Mouse (Mus musculus) midbrain, embryonic 11.5 days (tissue): ENCODE data around the gene Tnxb. TPM values are rescaled to one million over a fixed set of nuclear protein-coding genes. Genes with fewer than 3 reads are reported as not detected.
A peak's percentile ranks its signal among the peaks of the same experiment; 100 is the strongest.

ENCODE experiments used
- ATAC-seq: fragments of 200-750 bp; cut with Nextera tagmentation; 2 replicates; pipeline ENCODE4 v1.8.0; 2017; ENCODE audit warnings: moderate TSS enrichment, moderate library complexity; ENCODE audit not compliant: low FRiP score
- DNase-seq: peaks from one replicate; pipeline ENCODE4 v3.0.0; 2015; ENCODE audit warnings: low spot score; ENCODE audit errors: missing footprints
- H3K27ac ChIP-seq: fragments of 300-500 bp; sonication (generic); 2 replicates; pipeline ENCODE4 v1.5.1; 2014; ENCODE audit warnings: low read depth, low read length
- H3K27me3 ChIP-seq: fragments of 300-500 bp; sonication (generic); 2 replicates; pipeline ENCODE4 v1.6.1; 2014; ENCODE audit warnings: mild to moderate bottlenecking, low read length, moderate library complexity, mixed read lengths; ENCODE audit not compliant: control insufficient read depth, insufficient read depth
- H3K36me3 ChIP-seq: fragments of 300-500 bp; sonication (generic); 2 replicates; pipeline ENCODE4 v1.6.1; 2014; ENCODE audit warnings: mild to moderate bottlenecking, low read length, moderate library complexity, mixed read lengths; ENCODE audit not compliant: control insufficient read depth, insufficient read depth
- H3K4me1 ChIP-seq: fragments of 300-500 bp; sonication (generic); 2 replicates; pipeline ENCODE4 v1.6.1; 2014; ENCODE audit warnings: low read length; ENCODE audit not compliant: control insufficient read depth, insufficient read depth
- H3K4me2 ChIP-seq: fragments of 300-500 bp; sonication (generic); 2 replicates; pipeline ENCODE4 v1.6.1; 2014; ENCODE audit warnings: mild to moderate bottlenecking, moderate library complexity
- H3K4me3 ChIP-seq: fragments of 300-500 bp; sonication (generic); 2 replicates; pipeline ENCODE4 v1.5.1; 2014; ENCODE audit warnings: low read depth, low read length
- H3K9ac ChIP-seq: fragments of 300-500 bp; sonication (generic); 2 replicates; pipeline ENCODE4 v1.6.1; 2014; ENCODE audit warnings: low read length
- H3K9me3 ChIP-seq: fragments of 300-500 bp; sonication (generic); 2 replicates; pipeline ENCODE4 v1.6.1; 2016; ENCODE audit warnings: low read length; ENCODE audit not compliant: control insufficient read depth
- WGBS: fragments of 180-500 bp; shearing (Covaris S2); extraction: QIAGEN DNeasy Blood & Tissue Kit; methylation state at CpG from one replicate; pipeline ENCODE4 v1.1.7; 2014; 5-methylcytosine and 5-hydroxymethylcytosine counted together
- polyA plus RNA-seq: library from polyadenylated mRNA; unstranded; fragments of >200 nt; fragmentation: Nextera tagmentation; extraction: Ambion mirVana; gene quantifications from 2 replicates; pipeline ENCODE4 v1.2.1, GENCODE M21; 2014

Gene Tnxb
- polyA plus RNA-seq, 1 experiment from 2014 or later, result 0.05 TPM

- Histone ChIP-seq H3K4me3 (no peak overlapping the region), H3K4me2 (no peak overlapping the region), H3K36me3 (no peaks in the 10 kb centered on the region), H3K9ac (no peak overlapping the region), H3K9me3 (no peaks in the 10 kb centered on the region), H3K4me1 (peaks cover 10% of the 10 kb centered on the region), H3K27me3 (peaks cover 45% of the 10 kb centered on the region), H3K27ac (no peak overlapping the region)
- ATAC-seq (no peak), DNase-seq (peak; percentile 77)
- 84% methylated on average over 7 of the region's 7 CpGs for WGBS
Measured at GRCm38 (mm10) chr17:34673139-34673538, 2.8 kb downstream of the Tnxb start.

GRCm38 (mm10) chr17:34674524-34675204 is 4.3 kb downstream of the Tnxb start:
- Histone ChIP-seq H3K27ac (no peak overlapping the region), H3K4me2 (no peak overlapping the region), H3K4me3 (no peak overlapping the region), H3K36me3 (no peaks in the 10 kb centered on the region), H3K4me1 (peaks cover 10% of the 10 kb centered on the region), H3K9me3 (no peaks in the 10 kb centered on the region), H3K27me3 (peaks cover 45% of the 10 kb centered on the region), H3K9ac (no peak overlapping the region)
- 71% methylated on average over 11 of the region's 11 CpGs for WGBS
- DNase-seq (peak; percentile 26), ATAC-seq (no peak)

GRCm38 (mm10) chr17:34675205-34676092 is 5.1 kb downstream of the Tnxb start:
- H3K4me2 ChIP-seq, result no peak overlapping the region
- no peaks in the 10 kb centered on the region for H3K36me3 ChIP-seq
- no peaks in the 10 kb centered on the region for H3K9me3 ChIP-seq
- no peak overlapping the region for H3K4me3 ChIP-seq
- WGBS, result 82% methylated on average over 13 of the region's 13 CpGs
- H3K9ac ChIP-seq, result no peak overlapping the region
- no peak overlapping the region for H3K27ac ChIP-seq
- H3K4me1 ChIP-seq, result peaks cover 10% of the 10 kb centered on the region
- peaks cover 37% of the 10 kb centered on the region for H3K27me3 ChIP-seq
- DNase-seq, result peak; percentile 74
- no peak for ATAC-seq

- WGBS, result 86% methylated on average over 6 of the region's 6 CpGs
- Histone ChIP-seq H3K4me3 (no peak overlapping the region), H3K27me3 (peaks cover 31% of the 10 kb centered on the region), H3K9me3 (no peaks in the 10 kb centered on the region), H3K27ac (no peak overlapping the region), H3K36me3 (no peaks in the 10 kb centered on the region), H3K4me2 (no peak overlapping the region), H3K9ac (no peak overlapping the region), H3K4me1 (peaks cover 10% of the 10 kb centered on the region)
- ATAC-seq (no peak), DNase-seq (no peak)
Measured at GRCm38 (mm10) chr17:34676093-34676460, 5.7 kb downstream of the Tnxb start.

- DNase-seq (peak; percentile 23), ATAC-seq (no peak)
- Histone ChIP-seq H3K27ac (no peak overlapping the region), H3K4me3 (no peak overlapping the region), H3K36me3 (no peaks in the 10 kb centered on the region), H3K4me1 (peaks cover 6% of the 10 kb centered on the region), H3K27me3 (peaks cover 25% of the 10 kb centered on the region), H3K4me2 (no peak overlapping the region), H3K9me3 (no peaks in the 10 kb centered on the region), H3K9ac (no peak overlapping the region)
- 77% methylated on average over 12 of the region's 12 CpGs for WGBS
Measured at GRCm38 (mm10) chr17:34676671-34677070, 6.3 kb downstream of the Tnxb start.

GRCm38 (mm10) chr17:34680191-34680590 is 9.9 kb downstream of the Tnxb start:
- Histone ChIP-seq H3K27ac (no peak overlapping the region), H3K4me3 (no peak overlapping the region), H3K36me3 (no peaks in the 10 kb centered on the region), H3K9ac (no peak overlapping the region), H3K4me2 (no peak overlapping the region), H3K4me1 (no peaks in the 10 kb centered on the region), H3K27me3 (no peaks in the 10 kb centered on the region; the same call in 1 of the 2 replicates), H3K9me3 (no peaks in the 10 kb centered on the region)
- 80% methylated on average over 26 of the region's 26 CpGs for WGBS
- ATAC-seq, result no peak
- DNase-seq, result no peak

GRCm38 (mm10) chr17:34680621-34681020 is 10.3 kb downstream of the Tnxb start:
- ATAC-seq (no peak), DNase-seq (peak; percentile 49)
- WGBS, result 75% methylated on average over 4 of the region's 4 CpGs
- H3K36me3 ChIP-seq, result no peaks in the 10 kb centered on the region
- H3K4me1 ChIP-seq, result no peaks in the 10 kb centered on the region
- no peak overlapping the region for H3K4me2 ChIP-seq
- no peaks in the 10 kb centered on the region; the same call in 1 of the 2 replicates for H3K27me3 ChIP-seq
- H3K4me3 ChIP-seq, result no peak overlapping the region
- no peak overlapping the region for H3K9ac ChIP-seq
- H3K27ac ChIP-seq, result no peak overlapping the region
- no peaks in the 10 kb centered on the region for H3K9me3 ChIP-seq

GRCm38 (mm10) chr17:34681132-34681571 is 10.8 kb downstream of the Tnxb start:
- H3K27ac ChIP-seq, result no peak overlapping the region
- no peak overlapping the region for H3K9ac ChIP-seq
- no peak overlapping the region for H3K4me3 ChIP-seq
- ATAC-seq, result no peak
- WGBS, result 87% methylated on average over 17 of the region's 17 CpGs
- no peak overlapping the region for H3K4me2 ChIP-seq
- peak; percentile 69 for DNase-seq
- no peaks in the 10 kb centered on the region; the same call in 1 of the 2 replicates for H3K27me3 ChIP-seq
- H3K36me3 ChIP-seq, result no peaks in the 10 kb centered on the region
- no peaks in the 10 kb centered on the region for H3K9me3 ChIP-seq
- no peaks in the 10 kb centered on the region for H3K4me1 ChIP-seq
